Mouse (Mus musculus): ENCODE results near the gene Ctcfl. TPM values are rescaled to one million over a fixed set of nuclear protein-coding genes. Genes with fewer than 3 reads are reported as not detected.

Ctcfl gene
- polyA plus RNA-seq, 1 experiment from 2014 or later: 0.12 TPM

- H3K4me2 ChIP-seq (replicated peaks): no peak overlapping the region
- H3K27me3 ChIP-seq: no peaks in the 10 kb centered on the region
- no peak for ATAC-seq (ENCODE audit: insufficient number of reproducible peaks, insufficient read depth, low FRiP score, low TSS enrichment)
- H3K9me3 ChIP-seq: no peaks in the 10 kb centered on the region
- H3K4me1 ChIP-seq: no peaks in the 10 kb centered on the region
- H3K9ac ChIP-seq: no peak overlapping the region
- H3K27ac ChIP-seq: no peak overlapping the region
- WGBS: 94% methylated on average over 10 of the region's 10 CpGs
- no peaks in the 10 kb centered on the region for H3K36me3 ChIP-seq
- no peak overlapping the region for H3K4me3 ChIP-seq
Measured at GRCm38 (mm10) chr2:173155907-173156306, 36.6 kb upstream of the Ctcfl start.

DNA sequence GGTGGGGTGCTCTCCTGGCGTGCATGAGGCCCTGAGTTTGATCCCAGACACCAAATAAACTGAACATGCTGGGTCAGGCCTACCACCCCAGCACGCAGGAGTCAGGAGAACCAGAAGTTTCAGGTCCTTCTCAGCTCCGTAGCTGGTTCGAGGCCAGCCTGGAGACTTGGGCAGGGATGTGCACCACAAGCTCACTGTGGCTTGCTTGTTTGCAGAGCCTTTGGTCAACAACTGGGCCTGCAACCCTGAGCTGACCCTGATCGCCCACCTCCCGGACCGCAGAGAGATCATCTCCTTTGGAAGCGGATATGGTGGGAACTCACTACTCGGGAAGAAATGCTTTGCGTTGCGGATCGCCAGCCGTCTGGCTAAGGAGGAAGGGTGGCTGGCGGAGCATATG, 35.6 kb upstream of the Ctcfl start:
- Histone ChIP-seq H3K27me3 (no peaks in the 10 kb centered on the region), H3K36me3 (no peaks in the 10 kb centered on the region)
- WGBS: 88% methylated on average over 14 of the region's 14 CpGs

GRCm38 (mm10) chr2:173154513-173154912, 35.2 kb upstream of the Ctcfl start:
- WGBS: 93% methylated on average over 13 of the region's 13 CpGs
- H3K4me2 ChIP-seq (replicated peaks): no peak overlapping the region
- ATAC-seq (ENCODE audit: insufficient number of reproducible peaks, insufficient read depth, low FRiP score, low TSS enrichment): no peak
- no peaks in the 10 kb centered on the region for H3K36me3 ChIP-seq
- no peaks in the 10 kb centered on the region for H3K9me3 ChIP-seq
- no peaks in the 10 kb centered on the region for H3K4me1 ChIP-seq
- H3K4me3 ChIP-seq: no peak overlapping the region
- no peaks in the 10 kb centered on the region for H3K27me3 ChIP-seq
- no peak overlapping the region for H3K9ac ChIP-seq
- no peak overlapping the region for H3K27ac ChIP-seq

More for the DNA sequence above, 35.6 kb upstream of the Ctcfl start:
- H3K27ac ChIP-seq: no peak overlapping the region
- no peak overlapping the region for H3K4me2 ChIP-seq (replicated peaks)
- no peak for ATAC-seq (ENCODE audit: insufficient number of reproducible peaks, insufficient read depth, low FRiP score, low TSS enrichment)
- no peaks in the 10 kb centered on the region for H3K4me1 ChIP-seq
- no peaks in the 10 kb centered on the region for H3K9me3 ChIP-seq
- no peak overlapping the region for H3K4me3 ChIP-seq
- no peak overlapping the region for H3K9ac ChIP-seq

DNA sequence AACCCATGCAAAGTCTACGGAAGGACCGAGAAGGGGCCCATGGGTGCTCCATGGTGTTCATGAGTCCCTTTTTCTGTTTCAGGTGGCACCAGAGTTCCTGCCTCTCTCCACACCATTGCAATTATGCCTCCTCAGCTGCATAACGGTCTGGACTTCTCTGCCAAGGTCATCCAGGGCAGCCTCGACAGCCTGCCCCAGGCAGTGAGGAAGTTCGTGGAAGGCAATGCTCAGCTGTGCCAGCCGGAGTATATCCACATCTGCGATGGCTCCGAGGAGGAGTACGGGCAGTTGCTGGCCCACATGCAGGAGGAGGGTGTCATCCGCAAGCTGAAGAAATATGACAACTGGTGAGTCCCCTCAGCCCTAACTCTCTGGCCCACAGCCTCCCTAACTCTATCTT, 33.9 kb upstream of the Ctcfl start:
- 88% methylated on average over 10 of the region's 10 CpGs for WGBS
- H3K27me3 ChIP-seq: no peaks in the 10 kb centered on the region

DNA sequence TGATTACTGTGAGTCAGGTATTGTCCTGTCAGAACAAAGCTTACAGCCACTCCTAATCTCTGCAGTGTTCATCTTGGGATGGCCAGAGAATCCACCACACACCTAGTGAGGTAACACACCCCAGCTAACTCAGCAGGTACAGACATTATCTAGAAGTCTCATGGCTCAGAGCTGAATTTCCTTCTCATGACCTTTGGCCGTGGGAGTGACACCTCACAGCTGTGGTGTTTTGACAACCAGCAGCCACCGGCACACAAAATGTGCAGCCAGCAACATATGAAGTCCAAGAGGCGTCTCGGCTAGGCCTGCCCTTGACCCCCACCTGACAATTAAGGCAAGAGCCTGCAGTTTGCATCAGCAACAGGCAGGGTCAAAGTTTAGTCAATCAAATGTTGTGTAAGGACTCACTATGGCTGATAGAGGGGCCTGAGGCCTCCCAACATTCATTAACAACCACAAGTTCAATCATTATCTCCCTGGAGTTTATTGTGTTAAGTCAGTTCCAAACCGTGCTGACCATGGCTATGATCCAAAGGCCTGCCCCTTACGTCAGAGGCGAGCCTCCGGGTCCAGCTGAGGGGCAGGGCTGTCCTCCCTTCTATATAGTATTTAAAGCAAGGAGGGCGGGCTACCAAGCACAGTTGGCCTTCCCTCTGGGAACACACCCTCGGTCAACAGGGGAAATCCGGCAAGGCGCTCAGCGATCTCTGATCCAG, 33.3 kb upstream of the Ctcfl start, which contains the start of gene Pck1:
TSS of gene Pck1 (plus strand) at position 613 of the 716 bp plus-strand sequence.
- H3K9ac ChIP-seq: no peak within 1 kb of the TSS
- no peak for ATAC-seq (ENCODE audit: insufficient number of reproducible peaks, insufficient read depth, low FRiP score, low TSS enrichment)
- no peak within 1 kb of the TSS for H3K4me3 ChIP-seq
- no peaks in the 10 kb centered on the region for H3K27me3 ChIP-seq
- no peaks in the 10 kb centered on the region for H3K9me3 ChIP-seq
- H3K36me3 ChIP-seq: no peaks in the 10 kb centered on the region
- H3K4me1 ChIP-seq: no peaks in the 10 kb centered on the region
- no peak within 1 kb of the TSS for H3K27ac ChIP-seq
- no peak within 1 kb of the TSS for H3K4me2 ChIP-seq (replicated peaks)
- 78% methylated on average over 13 of the region's 13 CpGs for WGBS

More for the DNA sequence above, 33.9 kb upstream of the Ctcfl start:
- no peak overlapping the region for H3K4me3 ChIP-seq
- no peak overlapping the region for H3K9ac ChIP-seq
- no peak overlapping the region for H3K27ac ChIP-seq
- no peak overlapping the region for H3K4me2 ChIP-seq (replicated peaks)
- no peaks in the 10 kb centered on the region for H3K36me3 ChIP-seq
- no peaks in the 10 kb centered on the region for H3K4me1 ChIP-seq
- no peak for ATAC-seq (ENCODE audit: insufficient number of reproducible peaks, insufficient read depth, low FRiP score, low TSS enrichment)
- H3K9me3 ChIP-seq: no peaks in the 10 kb centered on the region

DNA sequence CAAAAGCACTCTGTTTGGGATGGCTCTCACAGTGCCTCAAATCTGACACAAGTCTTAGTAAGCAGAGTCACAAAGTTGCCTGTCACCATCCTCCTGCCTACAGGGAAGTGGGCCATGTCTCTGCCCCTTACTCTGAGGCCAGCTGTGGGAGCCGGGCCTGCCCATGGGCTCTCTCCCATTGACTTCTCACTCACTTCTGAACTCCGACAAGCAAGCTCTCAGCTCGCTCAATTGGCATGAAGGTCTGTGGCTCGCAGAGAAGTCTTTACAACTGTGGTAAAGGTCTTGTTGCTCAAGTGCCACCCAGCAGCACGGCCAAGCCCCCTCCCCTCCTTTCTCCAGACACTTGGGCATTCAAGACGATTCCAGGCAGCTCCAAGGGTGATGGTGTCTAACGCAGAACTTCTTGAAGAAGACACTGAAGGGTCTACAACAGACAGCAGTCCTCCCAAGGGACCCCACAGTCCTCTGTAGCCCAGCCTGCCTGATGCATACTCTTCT, 32.5 kb upstream of the Ctcfl start:
- ATAC-seq (ENCODE audit: insufficient number of reproducible peaks, insufficient read depth, low FRiP score, low TSS enrichment): no peak
- 87% methylated on average over 7 of the region's 7 CpGs for WGBS
- H3K9me3 ChIP-seq: no peaks in the 10 kb centered on the region

DNA sequence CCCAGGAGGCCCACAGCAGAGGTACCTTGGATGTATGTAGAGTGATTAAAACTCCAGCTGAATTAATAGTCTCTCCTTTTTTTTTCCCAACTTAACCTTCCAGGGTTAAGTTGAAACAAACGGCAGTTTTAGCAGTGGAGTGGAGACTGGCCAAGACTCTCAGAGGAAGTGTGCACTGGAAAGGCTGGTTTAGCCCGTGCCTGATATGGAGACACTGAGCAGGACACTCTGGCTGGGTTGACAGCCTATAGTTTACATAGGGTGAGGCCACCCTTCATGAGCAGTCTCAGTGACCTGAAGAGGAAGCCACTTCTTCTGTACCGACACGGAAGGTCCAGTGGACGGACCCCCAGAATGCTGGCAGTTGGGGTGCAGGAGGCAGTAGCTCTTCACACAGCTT, 32.0 kb upstream of the Ctcfl start:
- ATAC-seq (ENCODE audit: insufficient number of reproducible peaks, insufficient read depth, low FRiP score, low TSS enrichment): no peak
- WGBS: 82% methylated on average over 5 of the region's 5 CpGs
- no peak overlapping the region for H3K4me2 ChIP-seq (replicated peaks)
- no peak overlapping the region for H3K9ac ChIP-seq
- no peaks in the 10 kb centered on the region for H3K36me3 ChIP-seq
- no peaks in the 10 kb centered on the region for H3K27me3 ChIP-seq
- H3K4me3 ChIP-seq: no peak overlapping the region
- H3K9me3 ChIP-seq: no peaks in the 10 kb centered on the region
- no peak overlapping the region for H3K27ac ChIP-seq
- H3K4me1 ChIP-seq: no peaks in the 10 kb centered on the region

More for the DNA sequence above, 32.5 kb upstream of the Ctcfl start:
- no peak overlapping the region for H3K9ac ChIP-seq
- H3K27me3 ChIP-seq: no peaks in the 10 kb centered on the region
- no peak overlapping the region for H3K4me2 ChIP-seq (replicated peaks)
- no peaks in the 10 kb centered on the region for H3K4me1 ChIP-seq
- no peak overlapping the region for H3K27ac ChIP-seq
- no peak overlapping the region for H3K4me3 ChIP-seq
- H3K36me3 ChIP-seq: no peaks in the 10 kb centered on the region

DNA sequence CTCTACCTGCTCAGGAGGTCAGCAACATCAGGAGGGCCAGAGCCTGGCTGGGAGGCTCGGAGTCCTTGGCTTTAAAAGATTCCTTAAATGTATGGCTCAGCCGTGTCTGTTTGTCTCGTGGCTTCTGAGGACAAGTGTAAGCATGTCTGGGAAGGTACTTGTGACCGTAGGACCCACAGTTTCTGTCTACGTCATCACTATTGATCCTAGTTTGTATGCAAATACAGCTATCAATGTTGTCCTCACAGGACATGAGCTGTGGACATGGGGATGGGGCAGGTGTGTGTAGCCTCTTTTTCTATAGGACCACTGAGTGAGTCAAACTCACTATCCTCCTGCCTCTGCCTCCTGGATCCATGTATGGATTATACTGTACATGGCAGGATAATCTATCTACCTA, 28.7 kb upstream of the Ctcfl start:
- H3K27ac ChIP-seq: no peak overlapping the region
- no peak overlapping the region for H3K4me3 ChIP-seq
- WGBS: 84% methylated on average over 5 of the region's 5 CpGs
- H3K4me2 ChIP-seq (replicated peaks): no peak overlapping the region
- H3K27me3 ChIP-seq: no peaks in the 10 kb centered on the region
- no peak overlapping the region for H3K9ac ChIP-seq
- H3K4me1 ChIP-seq: no peaks in the 10 kb centered on the region
- no peaks in the 10 kb centered on the region for H3K36me3 ChIP-seq
- ATAC-seq (ENCODE audit: insufficient number of reproducible peaks, insufficient read depth, low FRiP score, low TSS enrichment): no peak
- no peaks in the 10 kb centered on the region for H3K9me3 ChIP-seq

- H3K4me2 ChIP-seq (replicated peaks): no peak overlapping the region
- H3K4me1 ChIP-seq: no peaks in the 10 kb centered on the region
- no peaks in the 10 kb centered on the region for H3K9me3 ChIP-seq
- no peaks in the 10 kb centered on the region for H3K27me3 ChIP-seq
- no peaks in the 10 kb centered on the region for H3K36me3 ChIP-seq
- ATAC-seq (ENCODE audit: insufficient number of reproducible peaks, insufficient read depth, low FRiP score, low TSS enrichment): no peak
- no peak overlapping the region for H3K4me3 ChIP-seq
- H3K9ac ChIP-seq: no peak overlapping the region
- WGBS: 77% methylated on average over 6 of the region's 6 CpGs
- H3K27ac ChIP-seq: no peak overlapping the region
Measured at GRCm38 (mm10) chr2:173146728-173147127, 27.4 kb upstream of the Ctcfl start.

DNA sequence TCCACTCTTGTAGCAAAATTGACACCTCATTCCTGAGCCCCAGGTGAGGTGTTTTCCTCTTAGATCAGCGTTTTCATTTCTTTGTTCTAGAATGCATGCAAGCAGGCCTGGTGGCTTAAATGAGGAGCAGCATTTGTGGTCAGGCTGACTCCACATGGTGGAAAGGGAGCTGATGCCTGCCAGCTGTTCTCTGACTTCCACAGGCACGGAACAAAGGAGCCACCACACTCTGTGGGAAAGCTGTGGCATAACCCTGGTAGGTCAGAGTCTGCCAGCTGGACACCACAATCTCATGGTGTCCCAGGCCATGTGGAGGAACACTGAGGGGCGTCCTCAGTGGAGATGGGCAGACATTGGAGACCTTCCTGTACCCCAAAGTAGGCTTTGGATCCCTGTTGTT, 26.5 kb upstream of the Ctcfl start:
- H3K4me1 ChIP-seq: no peaks in the 10 kb centered on the region
- H3K9me3 ChIP-seq: no peaks in the 10 kb centered on the region
- H3K36me3 ChIP-seq: no peaks in the 10 kb centered on the region
- H3K9ac ChIP-seq: no peak overlapping the region
- WGBS: 63% methylated on average over 3 of the region's 3 CpGs
- H3K4me3 ChIP-seq: no peak overlapping the region
- H3K4me2 ChIP-seq (replicated peaks): no peak overlapping the region
- H3K27ac ChIP-seq: no peak overlapping the region
- ATAC-seq (ENCODE audit: insufficient number of reproducible peaks, insufficient read depth, low FRiP score, low TSS enrichment): no peak
- H3K27me3 ChIP-seq: no peaks in the 10 kb centered on the region

- no peak overlapping the region for H3K4me3 ChIP-seq
- WGBS: 77% methylated on average over 11 of the region's 11 CpGs
Measured at GRCm38 (mm10) chr2:173143611-173144010, 24.3 kb upstream of the Ctcfl start.

More at GRCm38 (mm10) chr2:173143611-173144010, 24.3 kb upstream of the Ctcfl start:
- Histone ChIP-seq H3K9ac (no peak overlapping the region), H3K27me3 (no peaks in the 10 kb centered on the region), H3K4me2 (replicated peaks) (no peak overlapping the region), H3K36me3 (no peaks in the 10 kb centered on the region), H3K9me3 (no peaks in the 10 kb centered on the region), H3K4me1 (0 out of 2 replicates have a peak, but pooled peaks cover 5% of the 10 kb centered on the region), H3K27ac (no peak overlapping the region)
- no peak for ATAC-seq (ENCODE audit: insufficient number of reproducible peaks, insufficient read depth, low FRiP score, low TSS enrichment)
